Mouse (Mus musculus) midbrain, embryonic 13.5 days (tissue): Measurements from ENCODE around the gene Slc22a28. TPM values are rescaled to one million over a fixed set of nuclear protein-coding genes. Genes with fewer than 3 reads are reported as not detected.
"Not testable (repeated sequence)": the region's sequence is repeated elsewhere in the genome, so short reads cannot be mapped to it uniquely, and the experiment has no call there.

Experiments
- ATAC-seq: fragments of 200-750 bp; cut with Nextera tagmentation; 2 replicates; pipeline ENCODE4 v1.8.0; 2017; ENCODE audit warnings: mild to moderate bottlenecking, moderate TSS enrichment, moderate library complexity
- H3K27ac ChIP-seq: fragments of 300-500 bp; sonication (generic); 2 replicates; pipeline ENCODE4 v1.5.1; 2015; ENCODE audit warnings: inconsistent platforms, mild to moderate bottlenecking, moderate library complexity
- H3K27me3 ChIP-seq: fragments of 300-500 bp; sonication (generic); 2 replicates; pipeline ENCODE4 v1.6.1; 2015; ENCODE audit warnings: mild to moderate bottlenecking, inconsistent platforms
- H3K36me3 ChIP-seq: fragments of 300-500 bp; sonication (generic); 2 replicates; pipeline ENCODE4 v1.6.1; 2015; ENCODE audit warnings: mild to moderate bottlenecking, inconsistent platforms
- H3K4me1 ChIP-seq: fragments of 300-500 bp; sonication (generic); replicated peaks from 2 replicates; pipeline ENCODE4 v1.6.1; 2015; ENCODE audit warnings: inconsistent platforms
- H3K4me2 ChIP-seq: fragments of 300-500 bp; sonication (generic); replicated peaks from 2 replicates; pipeline ENCODE4 v1.6.1; 2015; ENCODE audit warnings: moderate library complexity, mild to moderate bottlenecking, inconsistent platforms
- H3K4me3 ChIP-seq: fragments of 300-500 bp; sonication (generic); replicated peaks from 2 replicates; pipeline ENCODE4 v1.5.1; 2015; ENCODE audit warnings: mild to moderate bottlenecking, inconsistent platforms
- H3K9ac ChIP-seq: fragments of 300-500 bp; sonication (generic); replicated peaks from 2 replicates; pipeline ENCODE4 v1.6.1; 2015; ENCODE audit warnings: mild to moderate bottlenecking, inconsistent platforms
- H3K9me3 ChIP-seq: fragments of 300-500 bp; sonication (generic); 2 replicates; pipeline ENCODE4 v1.6.1; 2016; ENCODE audit warnings: mild to moderate bottlenecking, inconsistent platforms
- WGBS: fragments of 180-500 bp; shearing (Covaris S2); methylation state at CpG from one replicate; pipeline ENCODE4 v1.1.7; 2015; 5-methylcytosine and 5-hydroxymethylcytosine counted together
- polyA plus RNA-seq: library from polyadenylated mRNA; unstranded; fragments of >200 nt; fragmentation: Nextera tagmentation; extraction: Ambion mirVana; gene quantifications from 2 replicates; pipeline ENCODE4 v1.2.1, GENCODE M21; 2015

Slc22a28 gene
- polyA plus RNA-seq, result not detected in 2 replicates

GRCm38 (mm10) chr19:8131881-8132280 lies at the start of gene Slc22a28:
Slc22a28 (minus strand) TSS chr19:8131982.
- WGBS, result 91% methylated on average over 2 of the region's 3 CpGs
- not testable (repeated sequence) for H3K27me3 ChIP-seq

GRCm38 (mm10) chr19:8148787-8149523 lies 17.2 kb upstream of the Slc22a28 start:
- H3K27ac ChIP-seq, result no peak overlapping the region
- 52% methylated on average over 2 of the region's 2 CpGs for WGBS
- H3K36me3 ChIP-seq, result no peaks in the 10 kb centered on the region
- no peak overlapping the region for H3K4me2 ChIP-seq
- ATAC-seq, result no peak
- H3K4me3 ChIP-seq, result no peak overlapping the region
- H3K4me1 ChIP-seq, result no peaks in the 10 kb centered on the region
- H3K9ac ChIP-seq, result no peak overlapping the region
- H3K27me3 ChIP-seq, result no peaks in the 10 kb centered on the region
- peaks cover 22% of the 10 kb centered on the region for H3K9me3 ChIP-seq

More at GRCm38 (mm10) chr19:8131881-8132280, at the start of gene Slc22a28:
- H3K4me3 ChIP-seq, H3K36me3 ChIP-seq, ATAC-seq, H3K4me2 ChIP-seq, H3K27ac ChIP-seq, H3K4me1 ChIP-seq, H3K9ac ChIP-seq, H3K9me3 ChIP-seq: not testable (repeated sequence)

GRCm38 (mm10) chr19:8142716-8143115 lies 10.9 kb upstream of the Slc22a28 start:
- H3K27ac ChIP-seq, H3K9ac ChIP-seq, ATAC-seq, H3K4me1 ChIP-seq, H3K4me2 ChIP-seq, H3K36me3 ChIP-seq, H3K27me3 ChIP-seq, H3K4me3 ChIP-seq: not testable (repeated sequence)
- H3K9me3 ChIP-seq, result peaks cover 21% of the 10 kb centered on the region
- WGBS, result 73% methylated on average over 2 of the region's 2 CpGs

- WGBS, result 79% methylated on average over 14 of the region's 14 CpGs
- H3K36me3 ChIP-seq, ATAC-seq, H3K9ac ChIP-seq, H3K4me3 ChIP-seq, H3K27ac ChIP-seq, H3K4me2 ChIP-seq, H3K4me1 ChIP-seq, H3K27me3 ChIP-seq: not testable (repeated sequence)
- H3K9me3 ChIP-seq, result peaks cover 11% of the 10 kb centered on the region
Measured at GRCm38 (mm10) chr19:8134127-8134841, 2.5 kb upstream of the Slc22a28 start.

- no peaks in the 10 kb centered on the region for H3K36me3 ChIP-seq
- H3K4me3 ChIP-seq, result no peak overlapping the region
- H3K27ac ChIP-seq, result no peak overlapping the region
- peaks cover 34% of the 10 kb centered on the region for H3K9me3 ChIP-seq
- ATAC-seq, result no peak
- no peaks in the 10 kb centered on the region for H3K27me3 ChIP-seq
- 92% methylated on average over 13 of the region's 13 CpGs for WGBS
- no peak overlapping the region for H3K4me2 ChIP-seq
- no peaks in the 10 kb centered on the region for H3K4me1 ChIP-seq
- no peak overlapping the region for H3K9ac ChIP-seq
Measured at GRCm38 (mm10) chr19:8019904-8020349, 111.9 kb downstream of the Slc22a28 start.

GRCm38 (mm10) chr19:8019329-8019851 lies 112.4 kb downstream of the Slc22a28 start:
- H3K9ac ChIP-seq, H3K27me3 ChIP-seq, ATAC-seq, H3K4me3 ChIP-seq, H3K4me1 ChIP-seq, H3K4me2 ChIP-seq, H3K27ac ChIP-seq, H3K36me3 ChIP-seq: not testable (repeated sequence)
- peaks cover 34% of the 10 kb centered on the region for H3K9me3 ChIP-seq
- 93% methylated on average over 17 of the region's 17 CpGs for WGBS

- H3K27ac ChIP-seq, H3K27me3 ChIP-seq, ATAC-seq, H3K4me2 ChIP-seq, H3K9ac ChIP-seq, H3K4me1 ChIP-seq, H3K36me3 ChIP-seq, H3K4me3 ChIP-seq: not testable (repeated sequence)
- 94% methylated on average over 9 of the region's 9 CpGs for WGBS
- peaks cover 34% of the 10 kb centered on the region for H3K9me3 ChIP-seq
Measured at GRCm38 (mm10) chr19:8018535-8018934, 113.2 kb downstream of the Slc22a28 start.

Other genes starting within 250 kb of the Slc22a28 start
- not detected in 2 replicates for gene Slc22a27, start 166.0 kb downstream of the Slc22a28 start, polyA plus RNA-seq
- not detected in 2 replicates for gene Slc22a29, start 86.9 kb upstream of the Slc22a28 start, polyA plus RNA-seq